Mouse (Mus musculus): Measurements from ENCODE around the gene Tenm3. TPM values are rescaled to one million over a fixed set of nuclear protein-coding genes. Genes with fewer than 3 reads are reported as not detected.

Gene Tenm3
- polyA plus RNA-seq, 1 experiment from 2014 or later, result 8.3 TPM

- Histone ChIP-seq H3K27ac (replicated peaks in 1 of 2; ENCODE audit: control insufficient read depth in 1 of 2, insufficient read depth in 1 of 2, low read depth in 2 of 2, low read length in 2 of 2) (no peak overlapping the region), H3K36me3 (ENCODE audit: control insufficient read depth, insufficient read depth, low read length) (no peaks in the 10 kb centered on the region), H3K4me2 (ENCODE audit: low read length) (no peak overlapping the region), H3K4me1 (ENCODE audit: control insufficient read depth in 2 of 2, insufficient read depth in 2 of 2, low read length in 2 of 2) (peaks cover 0 to 3% of the 10 kb centered on the region in 2 experiments; a peak in 1 of 4 replicates), H3K27me3 (ENCODE audit: control insufficient read depth, insufficient read depth, low read length) (no peaks in the 10 kb centered on the region), H3K9ac (ENCODE audit: low read length) (no peak overlapping the region), H3K9me3 (ENCODE audit: control insufficient read depth, low read length) (no peaks in the 10 kb centered on the region), H3K4me3 (ENCODE audit: control insufficient read depth in 1 of 2, insufficient read depth in 1 of 2, low read depth in 1 of 2, low read length in 2 of 2) (no peak overlapping the region)
- ATAC-seq (ENCODE audit: insufficient number of reproducible peaks, insufficient read depth, low FRiP score, low read depth), result no peak
- 93% methylated on average over 3 of the region's 3 CpGs for WGBS
Observed at GRCm38 (mm10) chr8:48665193-48665592, 178.6 kb downstream of the Tenm3 start.

GRCm38 (mm10) chr8:48659226-48659625 lies 184.5 kb downstream of the Tenm3 start:
- ATAC-seq (ENCODE audit: insufficient number of reproducible peaks, insufficient read depth, low FRiP score, low read depth), result no peak
- no peak overlapping the region for H3K4me3 ChIP-seq (ENCODE audit: control insufficient read depth in 1 of 2, insufficient read depth in 1 of 2, low read depth in 1 of 2, low read length in 2 of 2)
- no peaks in the 10 kb centered on the region for H3K27me3 ChIP-seq (ENCODE audit: control insufficient read depth, insufficient read depth, low read length)
- H3K4me2 ChIP-seq (ENCODE audit: low read length), result no peak overlapping the region
- no peaks in the 10 kb centered on the region for H3K36me3 ChIP-seq (ENCODE audit: control insufficient read depth, insufficient read depth, low read length)
- peaks cover 2 to 4% of the 10 kb centered on the region in 2 experiments; a peak in 2 of 4 replicates for H3K4me1 ChIP-seq (ENCODE audit: control insufficient read depth in 2 of 2, insufficient read depth in 2 of 2, low read length in 2 of 2)
- no peak overlapping the region for H3K27ac ChIP-seq (replicated peaks in 1 of 2; ENCODE audit: control insufficient read depth in 1 of 2, insufficient read depth in 1 of 2, low read depth in 2 of 2, low read length in 2 of 2)
- H3K9ac ChIP-seq (ENCODE audit: low read length), result no peak overlapping the region
- WGBS, result 71% methylated on average over 1 of the region's 1 CpGs
- H3K9me3 ChIP-seq (ENCODE audit: control insufficient read depth, low read length), result no peaks in the 10 kb centered on the region

GRCm38 (mm10) chr8:48655381-48656043 lies 188.2 kb downstream of the Tenm3 start:
- 56% methylated on average over 15 of the region's 15 CpGs for WGBS

GRCm38 (mm10) chr8:48649845-48650244 lies 193.9 kb downstream of the Tenm3 start:
- H3K9me3 ChIP-seq (ENCODE audit: control insufficient read depth, low read length), result no peaks in the 10 kb centered on the region
- WGBS, result 92% methylated on average over 7 of the region's 7 CpGs
- no peak overlapping the region for H3K9ac ChIP-seq (ENCODE audit: low read length)
- no peaks in the 10 kb centered on the region for H3K4me1 ChIP-seq (ENCODE audit: control insufficient read depth in 2 of 2, insufficient read depth in 2 of 2, low read length in 2 of 2)
- H3K27ac ChIP-seq (replicated peaks in 1 of 2; ENCODE audit: control insufficient read depth in 1 of 2, insufficient read depth in 1 of 2, low read depth in 2 of 2, low read length in 2 of 2), result no peak overlapping the region
- H3K4me3 ChIP-seq (ENCODE audit: control insufficient read depth in 1 of 2, insufficient read depth in 1 of 2, low read depth in 1 of 2, low read length in 2 of 2), result no peak overlapping the region
- no peak for ATAC-seq (ENCODE audit: insufficient number of reproducible peaks, insufficient read depth, low FRiP score, low read depth)
- no peak overlapping the region for H3K4me2 ChIP-seq (ENCODE audit: low read length)
- H3K36me3 ChIP-seq (ENCODE audit: control insufficient read depth, insufficient read depth, low read length), result no peaks in the 10 kb centered on the region
- H3K27me3 ChIP-seq (ENCODE audit: control insufficient read depth, insufficient read depth, low read length), result no peaks in the 10 kb centered on the region

More at GRCm38 (mm10) chr8:48655381-48656043, 188.2 kb downstream of the Tenm3 start:
- no peak for ATAC-seq (ENCODE audit: insufficient number of reproducible peaks, insufficient read depth, low FRiP score, low read depth)
- H3K4me1 ChIP-seq (ENCODE audit: control insufficient read depth in 2 of 2, insufficient read depth in 2 of 2, low read length in 2 of 2), result peaks cover 2 to 4% of the 10 kb centered on the region in 2 experiments; a peak in 2 of 4 replicates
- H3K4me3 ChIP-seq (ENCODE audit: control insufficient read depth in 1 of 2, insufficient read depth in 1 of 2, low read depth in 1 of 2, low read length in 2 of 2), result no peak overlapping the region
- H3K27me3 ChIP-seq (ENCODE audit: control insufficient read depth, insufficient read depth, low read length), result no peaks in the 10 kb centered on the region
- H3K4me2 ChIP-seq (ENCODE audit: low read length), result no peak overlapping the region
- H3K9ac ChIP-seq (ENCODE audit: low read length), result no peak overlapping the region
- no peak overlapping the region for H3K27ac ChIP-seq (replicated peaks in 1 of 2; ENCODE audit: control insufficient read depth in 1 of 2, insufficient read depth in 1 of 2, low read depth in 2 of 2, low read length in 2 of 2)
- no peaks in the 10 kb centered on the region for H3K36me3 ChIP-seq (ENCODE audit: control insufficient read depth, insufficient read depth, low read length)
- no peaks in the 10 kb centered on the region for H3K9me3 ChIP-seq (ENCODE audit: control insufficient read depth, low read length)

GRCm38 (mm10) chr8:48649415-48649814 lies 194.3 kb downstream of the Tenm3 start:
- WGBS, result 72% methylated on average over 7 of the region's 7 CpGs
- H3K4me2 ChIP-seq (ENCODE audit: low read length), result no peak overlapping the region
- H3K9me3 ChIP-seq (ENCODE audit: control insufficient read depth, low read length), result no peaks in the 10 kb centered on the region
- H3K27ac ChIP-seq (replicated peaks in 1 of 2; ENCODE audit: control insufficient read depth in 1 of 2, insufficient read depth in 1 of 2, low read depth in 2 of 2, low read length in 2 of 2), result no peak overlapping the region
- ATAC-seq (ENCODE audit: insufficient number of reproducible peaks, insufficient read depth, low FRiP score, low read depth), result no peak
- no peak overlapping the region for H3K9ac ChIP-seq (ENCODE audit: low read length)
- H3K4me1 ChIP-seq (ENCODE audit: control insufficient read depth in 2 of 2, insufficient read depth in 2 of 2, low read length in 2 of 2), result no peaks in the 10 kb centered on the region
- no peaks in the 10 kb centered on the region for H3K27me3 ChIP-seq (ENCODE audit: control insufficient read depth, insufficient read depth, low read length)
- no peaks in the 10 kb centered on the region for H3K36me3 ChIP-seq (ENCODE audit: control insufficient read depth, insufficient read depth, low read length)
- no peak overlapping the region for H3K4me3 ChIP-seq (ENCODE audit: control insufficient read depth in 1 of 2, insufficient read depth in 1 of 2, low read depth in 1 of 2, low read length in 2 of 2)

- H3K9ac ChIP-seq (ENCODE audit: low read length), result no peak overlapping the region
- H3K4me2 ChIP-seq (ENCODE audit: low read length), result no peak overlapping the region
- H3K4me3 ChIP-seq (ENCODE audit: control insufficient read depth in 1 of 2, insufficient read depth in 1 of 2, low read depth in 1 of 2, low read length in 2 of 2), result no peak overlapping the region
- H3K9me3 ChIP-seq (ENCODE audit: control insufficient read depth, low read length), result no peaks in the 10 kb centered on the region
- H3K27ac ChIP-seq (replicated peaks in 1 of 2; ENCODE audit: control insufficient read depth in 1 of 2, insufficient read depth in 1 of 2, low read depth in 2 of 2, low read length in 2 of 2), result no peak overlapping the region
- no peak for ATAC-seq (ENCODE audit: insufficient number of reproducible peaks, insufficient read depth, low FRiP score, low read depth)
- H3K36me3 ChIP-seq (ENCODE audit: control insufficient read depth, insufficient read depth, low read length), result no peaks in the 10 kb centered on the region
- H3K27me3 ChIP-seq (ENCODE audit: control insufficient read depth, insufficient read depth, low read length), result no peaks in the 10 kb centered on the region
- H3K4me1 ChIP-seq (ENCODE audit: control insufficient read depth in 2 of 2, insufficient read depth in 2 of 2, low read length in 2 of 2), result no peaks in the 10 kb centered on the region
- 69% methylated on average over 18 of the region's 18 CpGs for WGBS
Observed at GRCm38 (mm10) chr8:48646110-48646509, 197.6 kb downstream of the Tenm3 start.

- WGBS, result 82% methylated on average over 4 of the region's 4 CpGs
- Histone ChIP-seq H3K27me3 (ENCODE audit: control insufficient read depth, insufficient read depth, low read length) (no peaks in the 10 kb centered on the region), H3K4me2 (ENCODE audit: low read length) (no peak overlapping the region), H3K9me3 (ENCODE audit: control insufficient read depth, low read length) (no peaks in the 10 kb centered on the region), H3K27ac (replicated peaks in 1 of 2; ENCODE audit: control insufficient read depth in 1 of 2, insufficient read depth in 1 of 2, low read depth in 2 of 2, low read length in 2 of 2) (no peak overlapping the region), H3K4me1 (ENCODE audit: control insufficient read depth in 2 of 2, insufficient read depth in 2 of 2, low read length in 2 of 2) (no peaks in the 10 kb centered on the region), H3K36me3 (ENCODE audit: control insufficient read depth, insufficient read depth, low read length) (no peaks in the 10 kb centered on the region), H3K4me3 (ENCODE audit: control insufficient read depth in 1 of 2, insufficient read depth in 1 of 2, low read depth in 1 of 2, low read length in 2 of 2) (no peak overlapping the region), H3K9ac (ENCODE audit: low read length) (no peak overlapping the region)
- ATAC-seq (ENCODE audit: insufficient number of reproducible peaks, insufficient read depth, low FRiP score, low read depth), result no peak
Observed at GRCm38 (mm10) chr8:48638129-48638528, 205.6 kb downstream of the Tenm3 start.

- H3K27me3 ChIP-seq (ENCODE audit: control insufficient read depth, insufficient read depth, low read length), result no peaks in the 10 kb centered on the region
- no peak for ATAC-seq (ENCODE audit: insufficient number of reproducible peaks, insufficient read depth, low FRiP score, low read depth)
- no peaks in the 10 kb centered on the region for H3K36me3 ChIP-seq (ENCODE audit: control insufficient read depth, insufficient read depth, low read length)
- H3K9me3 ChIP-seq (ENCODE audit: control insufficient read depth, low read length), result no peaks in the 10 kb centered on the region
- no peak overlapping the region for H3K4me3 ChIP-seq (ENCODE audit: control insufficient read depth in 1 of 2, insufficient read depth in 1 of 2, low read depth in 1 of 2, low read length in 2 of 2)
- H3K9ac ChIP-seq (ENCODE audit: low read length), result no peak overlapping the region
- WGBS, result 74% methylated on average over 5 of the region's 5 CpGs
- H3K4me2 ChIP-seq (ENCODE audit: low read length), result no peak overlapping the region
- H3K4me1 ChIP-seq (ENCODE audit: control insufficient read depth in 2 of 2, insufficient read depth in 2 of 2, low read length in 2 of 2), result no peaks in the 10 kb centered on the region
- H3K27ac ChIP-seq (replicated peaks in 1 of 2; ENCODE audit: control insufficient read depth in 1 of 2, insufficient read depth in 1 of 2, low read depth in 2 of 2, low read length in 2 of 2), result no peak overlapping the region
Observed at GRCm38 (mm10) chr8:48636979-48637378, 206.8 kb downstream of the Tenm3 start.

Measured in heart, embryonic 14.5 days (tissue).